Mouse (Mus musculus): ENCODE measurements around the gene Qk. TPM values are rescaled to one million over a fixed set of nuclear protein-coding genes. Genes with fewer than 3 reads are reported as not detected.

Gene Qk
- polyA plus RNA-seq, 1 experiment from 2014 or later = 37.0 TPM

GRCm38 (mm10) chr17:10300968-10301795 lies 18.5 kb downstream of the Qk start:
- Histone ChIP-seq H3K4me2 (ENCODE audit: low read depth, low read length) (peak overlapping the region; percentile 34), H3K9me3 (ENCODE audit: control insufficient read depth, low read length) (no peaks in the 10 kb centered on the region), H3K4me3 (ENCODE audit: low read length) (no peak overlapping the region), H3K4me1 (replicated peaks; ENCODE audit: control insufficient read depth, insufficient read depth, low read length) (peaks cover 7% of the 10 kb centered on the region; the same call in 1 of the 2 replicates), H3K36me3 (ENCODE audit: control insufficient read depth, insufficient read depth, low read length) (no peaks in the 10 kb centered on the region), H3K27me3 (ENCODE audit: control insufficient read depth, insufficient read depth, low read depth, low read length) (no peaks in the 10 kb centered on the region), H3K27ac (ENCODE audit: low read length) (no peak overlapping the region), H3K9ac (ENCODE audit: low read length) (no peak overlapping the region)
- 27% methylated on average over 4 of the region's 4 CpGs for WGBS
- no peak for ATAC-seq (ENCODE audit: low read depth)

DNA sequence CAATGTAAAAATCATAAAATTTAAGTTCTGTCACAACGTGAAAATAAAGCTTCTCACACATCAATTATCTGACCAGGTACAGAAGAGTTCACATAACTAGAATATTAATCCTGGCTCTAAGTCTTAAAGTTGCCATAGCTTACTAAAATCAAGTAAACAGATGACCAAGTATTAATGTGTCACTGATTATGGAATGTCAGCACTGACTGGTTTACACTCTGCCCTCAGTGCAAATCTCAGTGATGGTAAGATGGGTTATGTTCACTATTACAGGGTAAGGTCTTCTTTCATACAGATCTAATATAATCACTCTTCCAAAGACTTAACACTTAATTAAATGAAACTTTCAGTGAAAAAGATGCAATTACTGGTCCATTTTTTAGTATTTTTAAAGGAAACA lies 20.3 kb downstream of the Qk start:
- ATAC-seq (ENCODE audit: low read depth) = no peak
- 67% methylated on average over 1 of the region's 1 CpGs for WGBS

DNA sequence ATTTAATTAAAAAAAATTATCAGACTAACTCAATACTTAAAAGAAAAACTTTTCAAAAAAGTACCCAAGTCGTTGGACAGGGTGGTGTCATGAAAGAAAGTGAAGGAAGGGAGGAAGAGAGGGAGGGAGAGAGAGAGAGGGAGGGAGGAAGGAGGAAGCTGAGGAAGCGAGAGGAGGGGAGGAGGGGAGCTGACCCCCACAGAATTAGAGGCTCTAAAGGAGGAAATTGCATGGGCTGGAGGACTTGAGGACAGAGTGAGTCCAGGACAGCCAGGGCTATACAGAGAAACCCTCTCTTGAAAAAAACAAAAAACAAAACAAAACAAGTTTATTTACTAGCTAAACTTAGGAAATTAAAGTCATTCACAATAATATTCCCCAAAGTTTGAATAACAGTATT lies 27.1 kb downstream of the Qk start:
- Histone ChIP-seq H3K9ac (ENCODE audit: low read length) (no peak overlapping the region), H3K27me3 (ENCODE audit: control insufficient read depth, insufficient read depth, low read depth, low read length) (no peaks in the 10 kb centered on the region), H3K4me1 (replicated peaks; ENCODE audit: control insufficient read depth, insufficient read depth, low read length) (peaks cover 7% of the 10 kb centered on the region), H3K4me2 (ENCODE audit: low read depth, low read length) (no peak overlapping the region), H3K27ac (ENCODE audit: low read length) (no peak overlapping the region), H3K4me3 (ENCODE audit: low read length) (no peak overlapping the region), H3K36me3 (ENCODE audit: control insufficient read depth, insufficient read depth, low read length) (no peaks in the 10 kb centered on the region), H3K9me3 (ENCODE audit: control insufficient read depth, low read length) (no peaks in the 10 kb centered on the region)
- 45% methylated on average over 2 of the region's 2 CpGs for WGBS
- no peak for ATAC-seq (ENCODE audit: low read depth)

More for the DNA sequence above, 20.3 kb downstream of the Qk start:
- Histone ChIP-seq H3K36me3 (ENCODE audit: control insufficient read depth, insufficient read depth, low read length) (no peaks in the 10 kb centered on the region), H3K27me3 (ENCODE audit: control insufficient read depth, insufficient read depth, low read depth, low read length) (no peaks in the 10 kb centered on the region), H3K4me3 (ENCODE audit: low read length) (no peak overlapping the region), H3K9ac (ENCODE audit: low read length) (no peak overlapping the region), H3K27ac (ENCODE audit: low read length) (no peak overlapping the region), H3K9me3 (ENCODE audit: control insufficient read depth, low read length) (no peaks in the 10 kb centered on the region), H3K4me2 (ENCODE audit: low read depth, low read length) (no peak overlapping the region), H3K4me1 (replicated peaks; ENCODE audit: control insufficient read depth, insufficient read depth, low read length) (peaks cover 7% of the 10 kb centered on the region; the same call in 1 of the 2 replicates)

DNA sequence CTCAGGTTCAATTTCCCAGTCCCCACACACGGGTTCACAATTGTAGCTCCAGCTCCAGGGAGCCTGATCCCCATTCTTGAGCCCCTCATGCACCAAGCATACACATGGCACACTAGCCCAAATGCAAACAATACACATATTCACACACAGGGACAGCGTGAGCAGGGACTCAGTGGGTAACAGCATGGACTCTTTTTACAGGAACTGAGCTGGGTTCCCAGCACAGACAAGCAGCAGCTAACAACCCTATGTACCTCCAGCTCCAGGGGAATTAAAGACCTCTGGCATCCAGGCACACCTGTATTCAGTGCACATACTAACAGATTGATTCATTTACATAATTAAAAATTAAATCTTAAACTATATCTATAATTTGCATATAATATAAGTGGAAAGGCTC lies 34.9 kb downstream of the Qk start:
- WGBS = 57% methylated on average over 2 of the region's 2 CpGs

DNA sequence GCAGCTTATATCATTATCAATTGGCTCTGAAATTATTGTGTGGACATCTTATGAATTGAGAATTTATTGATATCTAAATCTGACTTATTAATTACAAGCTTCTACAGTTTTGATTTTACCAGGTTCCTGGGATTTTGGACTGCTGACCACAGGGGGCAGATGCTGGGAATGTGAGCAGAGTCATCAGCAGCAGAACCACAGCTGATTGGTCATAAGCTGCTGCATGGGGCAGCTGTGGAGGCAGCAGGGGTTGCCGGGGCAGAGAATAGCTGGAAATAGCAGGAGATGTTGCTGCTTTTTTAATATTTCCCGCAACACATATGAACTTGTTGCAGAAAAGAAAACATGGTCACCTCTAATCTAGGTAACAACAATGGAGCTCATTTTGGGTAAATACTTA lies 40.1 kb downstream of the Qk start:
- H3K4me2 ChIP-seq (ENCODE audit: low read depth, low read length) = no peak overlapping the region
- no peak overlapping the region for H3K27ac ChIP-seq (ENCODE audit: low read length)
- peaks cover 6% of the 10 kb centered on the region; the same call in 1 of the 2 replicates for H3K36me3 ChIP-seq (ENCODE audit: control insufficient read depth, insufficient read depth, low read length)
- H3K9me3 ChIP-seq (ENCODE audit: control insufficient read depth, low read length) = no peaks in the 10 kb centered on the region
- H3K9ac ChIP-seq (ENCODE audit: low read length) = no peak overlapping the region
- H3K4me1 ChIP-seq (replicated peaks; ENCODE audit: control insufficient read depth, insufficient read depth, low read length) = no peaks in the 10 kb centered on the region; the same call in none of the 2 replicates
- H3K27me3 ChIP-seq (ENCODE audit: control insufficient read depth, insufficient read depth, low read depth, low read length) = no peaks in the 10 kb centered on the region
- 83% methylated on average over 2 of the region's 2 CpGs for WGBS
- H3K4me3 ChIP-seq (ENCODE audit: low read length) = no peak overlapping the region
- ATAC-seq (ENCODE audit: low read depth) = no peak

More for the DNA sequence above, 34.9 kb downstream of the Qk start:
- Histone ChIP-seq H3K27ac (ENCODE audit: low read length) (no peak overlapping the region), H3K36me3 (ENCODE audit: control insufficient read depth, insufficient read depth, low read length) (peaks cover 4% of the 10 kb centered on the region; the same call in 1 of the 2 replicates), H3K4me2 (ENCODE audit: low read depth, low read length) (no peak overlapping the region), H3K4me1 (replicated peaks; ENCODE audit: control insufficient read depth, insufficient read depth, low read length) (peaks cover 4% of the 10 kb centered on the region; the same call in 1 of the 2 replicates), H3K27me3 (ENCODE audit: control insufficient read depth, insufficient read depth, low read depth, low read length) (no peaks in the 10 kb centered on the region), H3K9ac (ENCODE audit: low read length) (no peak overlapping the region), H3K9me3 (ENCODE audit: control insufficient read depth, low read length) (no peaks in the 10 kb centered on the region), H3K4me3 (ENCODE audit: low read length) (no peak overlapping the region)
- no peak for ATAC-seq (ENCODE audit: low read depth)

- 0 out of 2 replicates have a peak, but pooled peaks cover 2% of the 10 kb centered on the region for H3K4me1 ChIP-seq (replicated peaks; ENCODE audit: control insufficient read depth, insufficient read depth, low read length)
- H3K9me3 ChIP-seq (ENCODE audit: control insufficient read depth, low read length) = no peaks in the 10 kb centered on the region
- no peak overlapping the region for H3K27ac ChIP-seq (ENCODE audit: low read length)
- ATAC-seq (ENCODE audit: low read depth) = no peak
- 74% methylated on average over 3 of the region's 3 CpGs for WGBS
- H3K9ac ChIP-seq (ENCODE audit: low read length) = no peak overlapping the region
- peaks cover 6% of the 10 kb centered on the region; the same call in 1 of the 2 replicates for H3K36me3 ChIP-seq (ENCODE audit: control insufficient read depth, insufficient read depth, low read length)
- H3K27me3 ChIP-seq (ENCODE audit: control insufficient read depth, insufficient read depth, low read depth, low read length) = no peaks in the 10 kb centered on the region
- H3K4me2 ChIP-seq (ENCODE audit: low read depth, low read length) = no peak overlapping the region
- H3K4me3 ChIP-seq (ENCODE audit: low read length) = no peak overlapping the region
Observed at GRCm38 (mm10) chr17:10269518-10269917, 50.1 kb downstream of the Qk start.

- no peak overlapping the region for H3K9ac ChIP-seq (ENCODE audit: low read length)
- no peak overlapping the region for H3K4me2 ChIP-seq (ENCODE audit: low read depth, low read length)
- H3K36me3 ChIP-seq (ENCODE audit: control insufficient read depth, insufficient read depth, low read length) = peaks cover 3% of the 10 kb centered on the region; the same call in 1 of the 2 replicates
- H3K4me1 ChIP-seq (replicated peaks; ENCODE audit: control insufficient read depth, insufficient read depth, low read length) = 0 out of 2 replicates have a peak, but pooled peaks cover 2% of the 10 kb centered on the region
- 77% methylated on average over 1 of the region's 1 CpGs for WGBS
- H3K27ac ChIP-seq (ENCODE audit: low read length) = no peak overlapping the region
- H3K27me3 ChIP-seq (ENCODE audit: control insufficient read depth, insufficient read depth, low read depth, low read length) = no peaks in the 10 kb centered on the region
- H3K4me3 ChIP-seq (ENCODE audit: low read length) = no peak overlapping the region
- H3K9me3 ChIP-seq (ENCODE audit: control insufficient read depth, low read length) = no peaks in the 10 kb centered on the region
- ATAC-seq (ENCODE audit: low read depth) = no peak
Observed at GRCm38 (mm10) chr17:10268468-10268867, 51.2 kb downstream of the Qk start.

DNA sequence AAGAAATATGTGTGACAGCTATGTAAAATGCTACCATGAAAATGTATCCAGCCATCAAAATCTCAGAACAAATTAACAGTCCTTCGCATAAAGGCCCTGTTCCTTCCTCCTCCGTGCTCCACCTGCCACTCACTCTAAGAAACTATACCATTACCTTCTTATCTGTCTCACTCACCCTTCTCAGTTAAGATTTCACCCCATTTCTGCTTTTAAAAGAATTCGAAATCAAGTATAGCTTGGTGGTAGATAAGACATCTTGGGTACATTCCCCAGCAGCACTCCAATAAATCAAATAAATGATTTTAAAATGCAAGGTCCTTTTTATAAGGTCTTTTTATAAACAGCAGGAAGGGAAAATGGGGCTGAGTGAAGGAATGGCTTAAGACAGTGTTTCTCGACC lies 53.4 kb downstream of the Qk start:
- 0 out of 2 replicates have a peak, but pooled peaks cover 2% of the 10 kb centered on the region for H3K4me1 ChIP-seq (replicated peaks; ENCODE audit: control insufficient read depth, insufficient read depth, low read length)
- H3K4me2 ChIP-seq (ENCODE audit: low read depth, low read length) = no peak overlapping the region
- WGBS = 55% methylated on average over 4 of the region's 4 CpGs
- no peak overlapping the region for H3K4me3 ChIP-seq (ENCODE audit: low read length)
- no peaks in the 10 kb centered on the region for H3K9me3 ChIP-seq (ENCODE audit: control insufficient read depth, low read length)
- no peak overlapping the region for H3K27ac ChIP-seq (ENCODE audit: low read length)
- no peaks in the 10 kb centered on the region for H3K27me3 ChIP-seq (ENCODE audit: control insufficient read depth, insufficient read depth, low read depth, low read length)
- 0 out of 2 replicates have a peak, but pooled peaks cover 2% of the 10 kb centered on the region for H3K36me3 ChIP-seq (ENCODE audit: control insufficient read depth, insufficient read depth, low read length)
- H3K9ac ChIP-seq (ENCODE audit: low read length) = no peak overlapping the region
- no peak for ATAC-seq (ENCODE audit: low read depth)

DNA sequence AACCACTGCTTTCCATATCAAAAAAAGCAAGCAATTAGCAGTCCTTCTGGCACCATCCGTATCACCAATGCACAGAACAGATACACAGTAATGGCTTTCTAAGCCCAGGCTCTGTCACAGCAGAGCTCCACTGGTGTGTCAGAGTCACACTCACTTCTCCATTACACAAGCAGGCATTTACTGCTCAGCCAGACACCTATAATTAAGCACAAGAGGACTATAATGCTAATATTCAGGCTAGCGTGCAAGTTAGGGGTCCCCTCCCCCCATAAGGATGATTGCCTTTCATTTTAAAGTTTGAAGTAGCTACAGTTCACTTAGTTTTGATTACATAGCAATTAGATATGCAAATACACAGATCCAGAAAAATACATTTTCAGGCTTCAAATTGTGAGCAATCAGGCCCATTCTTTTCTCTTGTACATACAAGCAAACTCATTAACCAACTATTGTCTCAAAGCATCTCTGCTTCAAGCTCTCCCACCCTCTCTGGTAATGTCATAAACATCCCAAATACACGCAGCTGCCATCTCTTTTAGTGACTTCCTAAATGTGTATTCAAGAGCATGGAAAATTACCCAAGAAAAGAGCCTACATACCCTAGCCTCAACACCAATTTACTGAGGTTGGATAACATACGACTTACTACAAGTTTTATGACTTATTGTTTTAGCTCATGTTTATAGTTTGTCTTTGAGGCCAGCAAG lies 68.2 kb downstream of the Qk start:
- no peaks in the 10 kb centered on the region for H3K4me1 ChIP-seq (replicated peaks; ENCODE audit: control insufficient read depth, insufficient read depth, low read length)
- H3K9ac ChIP-seq (ENCODE audit: low read length) = no peak overlapping the region
- WGBS = 70% methylated on average over 4 of the region's 4 CpGs
- no peaks in the 10 kb centered on the region for H3K36me3 ChIP-seq (ENCODE audit: control insufficient read depth, insufficient read depth, low read length)
- H3K4me2 ChIP-seq (ENCODE audit: low read depth, low read length) = no peak overlapping the region
- ATAC-seq (ENCODE audit: low read depth) = no peak
- H3K9me3 ChIP-seq (ENCODE audit: control insufficient read depth, low read length) = no peaks in the 10 kb centered on the region
- no peaks in the 10 kb centered on the region for H3K27me3 ChIP-seq (ENCODE audit: control insufficient read depth, insufficient read depth, low read depth, low read length)
- H3K27ac ChIP-seq (ENCODE audit: low read length) = no peak overlapping the region
- no peak overlapping the region for H3K4me3 ChIP-seq (ENCODE audit: low read length)
